Mouse (Mus musculus) neural tube, embryonic 14.5 days (tissue): ENCODE data around the gene Acbd6. TPM values are rescaled to one million over a fixed set of nuclear protein-coding genes. Genes with fewer than 3 reads are reported as not detected.

Experiments
- ATAC-seq: fragments of 200-750 bp; cut with Nextera tagmentation; 2 replicates; pipeline ENCODE4 v1.8.0; 2017; ENCODE audit warnings: low read depth, mild to moderate bottlenecking, moderate TSS enrichment, moderate library complexity
- H3K27ac ChIP-seq: fragments of 300-500 bp; sonication (generic); 2 replicates; pipeline ENCODE4 v1.5.1; 2014; ENCODE audit warnings: low read depth, mild to moderate bottlenecking, control low read depth, low read length, moderate library complexity, mixed read lengths
- H3K27me3 ChIP-seq: fragments of 300-500 bp; sonication (generic); 2 replicates; pipeline ENCODE4 v1.6.1; 2014; ENCODE audit warnings: low read length; ENCODE audit not compliant: control insufficient read depth, insufficient read depth
- H3K36me3 ChIP-seq: fragments of 300-500 bp; sonication (generic); 2 replicates; pipeline ENCODE4 v1.6.1; 2014; ENCODE audit warnings: low read length, mixed read lengths; ENCODE audit not compliant: control insufficient read depth, insufficient read depth
- H3K4me1 ChIP-seq: fragments of 300-500 bp; sonication (generic); 2 replicates; pipeline ENCODE4 v1.6.1; 2014; ENCODE audit warnings: low read length; ENCODE audit not compliant: control insufficient read depth, insufficient read depth
- H3K4me2 ChIP-seq: fragments of 300-500 bp; sonication (generic); 2 replicates; pipeline ENCODE4 v1.6.1; 2014; ENCODE audit warnings: mild to moderate bottlenecking, low read depth, low read length, control low read depth
- H3K4me3 ChIP-seq: fragments of 300-500 bp; sonication (generic); 2 replicates; pipeline ENCODE4 v1.5.1; 2014; ENCODE audit warnings: low read depth, low read length, control low read depth, mixed read lengths
- H3K9ac ChIP-seq: fragments of 300-500 bp; sonication (generic); replicated peaks from 2 replicates; pipeline ENCODE4 v1.6.1; 2014; ENCODE audit warnings: low read depth, mild to moderate bottlenecking, control low read depth, low read length, mixed read lengths
- H3K9me3 ChIP-seq: fragments of 300-500 bp; sonication (generic); 2 replicates; pipeline ENCODE4 v1.6.1; 2016; ENCODE audit warnings: low read length; ENCODE audit not compliant: control insufficient read depth
- WGBS: fragments of 180-500 bp; shearing (Covaris S2); extraction: QIAGEN DNeasy Blood & Tissue Kit; methylation state at CpG from one replicate; pipeline ENCODE4 v1.1.7; 2014; 5-methylcytosine and 5-hydroxymethylcytosine counted together
- polyA plus RNA-seq: library from polyadenylated mRNA; unstranded; fragments of >200 nt; fragmentation: Nextera tagmentation; extraction: Ambion mirVana; gene quantifications from 2 replicates; pipeline ENCODE4 v1.2.1, GENCODE M21; 2014

Gene Acbd6
- polyA plus RNA-seq, 1 experiment from 2014 or later: 108 TPM

- no peak overlapping the region for H3K4me2 ChIP-seq
- WGBS: 47% methylated on average over 5 of the region's 5 CpGs
- no peaks in the 10 kb centered on the region for H3K9me3 ChIP-seq
- no peak overlapping the region for H3K27ac ChIP-seq
- no peaks in the 10 kb centered on the region for H3K36me3 ChIP-seq
- H3K4me1 ChIP-seq: no peaks in the 10 kb centered on the region
- no peak for ATAC-seq
- no peak overlapping the region for H3K4me3 ChIP-seq
- H3K27me3 ChIP-seq: peaks cover 13% of the 10 kb centered on the region; the same call in 1 of the 2 replicates
- H3K9ac ChIP-seq: no peak overlapping the region
Observed at GRCm38 (mm10) chr1:155720006-155720405, 162.1 kb downstream of the Acbd6 start.

DNA sequence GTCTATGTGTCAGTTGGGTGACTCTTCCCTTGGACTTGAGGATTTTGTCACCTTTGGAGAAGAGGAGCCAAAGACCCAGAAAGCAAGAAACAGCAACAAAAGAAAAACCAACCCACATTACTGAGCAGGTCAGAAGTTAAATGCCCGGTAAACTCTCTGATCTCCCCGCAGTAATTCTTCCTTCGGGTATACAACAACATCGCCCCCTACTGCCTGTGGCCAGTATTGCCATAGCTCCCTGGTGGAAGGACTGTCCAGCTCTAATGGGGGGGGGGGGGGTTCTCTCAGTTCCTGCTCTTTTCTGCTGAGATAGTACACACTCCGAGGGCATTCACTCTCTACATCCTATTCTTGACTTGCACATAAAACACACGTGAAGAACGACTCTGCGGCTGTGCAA is 163.5 kb downstream of the Acbd6 start:
- 22% methylated on average over 8 of the region's 8 CpGs for WGBS
- ATAC-seq: 0 out of 2 replicates have a peak, but pooled peaks have one; percentile 19
- H3K27me3 ChIP-seq: peaks cover 13% of the 10 kb centered on the region; the same call in 1 of the 2 replicates

GRCm38 (mm10) chr1:155722185-155722584 is 164.3 kb downstream of the Acbd6 start:
- Histone ChIP-seq H3K4me2 (peak overlapping the region; percentile 31; the same call in 1 of the 2 replicates), H3K9ac (no peak overlapping the region), H3K36me3 (no peaks in the 10 kb centered on the region), H3K4me1 (no peaks in the 10 kb centered on the region), H3K9me3 (no peaks in the 10 kb centered on the region), H3K27me3 (peaks cover 13% of the 10 kb centered on the region), H3K4me3 (no peak overlapping the region), H3K27ac (no peak overlapping the region)
- ATAC-seq: peak; percentile 39; the same call in 1 of the 2 replicates
- WGBS: under 1% methylated on average over 13 of the region's 13 CpGs

More for the DNA sequence above, 163.5 kb downstream of the Acbd6 start:
- H3K9ac ChIP-seq: no peak overlapping the region
- no peak overlapping the region for H3K4me3 ChIP-seq
- no peak overlapping the region for H3K4me2 ChIP-seq
- no peaks in the 10 kb centered on the region for H3K4me1 ChIP-seq
- H3K9me3 ChIP-seq: no peaks in the 10 kb centered on the region
- no peak overlapping the region for H3K27ac ChIP-seq
- no peaks in the 10 kb centered on the region for H3K36me3 ChIP-seq

- no peak overlapping the region for H3K27ac ChIP-seq
- H3K4me1 ChIP-seq: no peaks in the 10 kb centered on the region
- no peak overlapping the region for H3K4me3 ChIP-seq
- H3K9ac ChIP-seq: no peak overlapping the region
- no peaks in the 10 kb centered on the region for H3K36me3 ChIP-seq
- 88% methylated on average over 3 of the region's 3 CpGs for WGBS
- H3K4me2 ChIP-seq: no peak overlapping the region
- peaks cover 27% of the 10 kb centered on the region for H3K27me3 ChIP-seq
- ATAC-seq: no peak
- no peaks in the 10 kb centered on the region for H3K9me3 ChIP-seq
Observed at GRCm38 (mm10) chr1:155724301-155724700, 166.4 kb downstream of the Acbd6 start.

GRCm38 (mm10) chr1:155725876-155726275 is 168.0 kb downstream of the Acbd6 start:
- no peak overlapping the region for H3K4me2 ChIP-seq
- H3K36me3 ChIP-seq: no peaks in the 10 kb centered on the region
- no peak overlapping the region for H3K27ac ChIP-seq
- H3K9ac ChIP-seq: no peak overlapping the region
- ATAC-seq: no peak
- no peak overlapping the region for H3K4me3 ChIP-seq
- WGBS: 40% methylated on average over 2 of the region's 2 CpGs
- H3K27me3 ChIP-seq: peaks cover 43% of the 10 kb centered on the region
- H3K9me3 ChIP-seq: no peaks in the 10 kb centered on the region
- H3K4me1 ChIP-seq: no peaks in the 10 kb centered on the region

DNA sequence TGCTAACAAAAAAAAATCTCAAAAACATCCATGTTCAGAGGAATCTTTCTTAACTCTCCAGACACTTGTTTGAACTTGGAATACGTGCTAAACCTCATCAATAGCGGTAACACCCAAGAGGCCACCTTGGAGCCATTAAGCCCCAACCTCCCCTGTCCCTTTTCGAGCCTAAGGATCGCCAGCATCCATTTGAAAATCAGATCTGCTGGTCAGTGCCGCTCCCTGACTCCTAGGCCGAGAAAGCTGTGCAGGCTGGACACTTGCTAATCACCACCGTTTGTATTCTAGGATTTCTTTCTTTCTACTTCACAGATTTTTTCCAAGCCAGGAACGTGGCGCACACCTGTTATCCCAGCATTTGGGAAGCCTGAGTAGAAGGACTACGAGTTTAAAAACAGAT is 169.9 kb downstream of the Acbd6 start:
- no peak overlapping the region for H3K9ac ChIP-seq
- no peak overlapping the region for H3K4me3 ChIP-seq
- H3K4me2 ChIP-seq: no peak overlapping the region
- 21% methylated on average over 10 of the region's 10 CpGs for WGBS
- H3K9me3 ChIP-seq: no peaks in the 10 kb centered on the region
- H3K27ac ChIP-seq: no peak overlapping the region
- no peak for ATAC-seq
- H3K36me3 ChIP-seq: no peaks in the 10 kb centered on the region
- H3K4me1 ChIP-seq: no peaks in the 10 kb centered on the region
- H3K27me3 ChIP-seq: peaks cover 57% of the 10 kb centered on the region

- Histone ChIP-seq H3K27me3 (peaks cover 62% of the 10 kb centered on the region), H3K4me1 (no peaks in the 10 kb centered on the region), H3K9me3 (no peaks in the 10 kb centered on the region), H3K9ac (no peak overlapping the region), H3K4me2 (peak overlapping the region; percentile 1; the same call in 1 of the 2 replicates), H3K36me3 (no peaks in the 10 kb centered on the region), H3K27ac (no peak overlapping the region), H3K4me3 (no peak overlapping the region)
- ATAC-seq: peak; percentile 50; the same call in 1 of the 2 replicates
- whole genome bisulfite sequencing: under 1% methylated on average over 23 of the region's 23 CpGs
Observed at GRCm38 (mm10) chr1:155729113-155729795, 171.3 kb downstream of the Acbd6 start.

DNA sequence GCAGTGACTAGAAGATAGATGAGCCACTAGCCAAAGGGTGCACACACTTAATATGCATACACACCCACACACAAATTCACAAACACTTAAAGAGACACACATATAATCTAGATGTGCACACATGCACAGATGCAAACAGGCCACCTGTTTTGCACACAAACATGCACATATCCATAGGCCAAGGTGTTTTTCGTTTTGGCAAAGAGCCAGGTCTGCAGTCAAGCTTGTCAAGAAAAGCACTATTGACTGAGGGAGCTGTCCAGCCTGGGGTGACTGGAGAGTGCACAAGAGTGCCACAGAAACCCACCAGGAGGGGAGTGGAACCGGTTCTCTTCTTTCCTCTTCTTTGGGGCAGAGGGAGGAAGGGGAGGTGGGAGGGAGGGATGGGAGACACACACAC is 173.2 kb downstream of the Acbd6 start:
- H3K9me3 ChIP-seq: no peaks in the 10 kb centered on the region
- ATAC-seq: no peak
- peaks cover 69% of the 10 kb centered on the region for H3K27me3 ChIP-seq
- no peak overlapping the region for H3K9ac ChIP-seq
- no peak overlapping the region for H3K27ac ChIP-seq
- no peak overlapping the region for H3K4me3 ChIP-seq
- no peaks in the 10 kb centered on the region for H3K36me3 ChIP-seq
- no peak overlapping the region for H3K4me2 ChIP-seq
- H3K4me1 ChIP-seq: no peaks in the 10 kb centered on the region
- 0% methylated on average over 2 of the region's 2 CpGs for WGBS

DNA sequence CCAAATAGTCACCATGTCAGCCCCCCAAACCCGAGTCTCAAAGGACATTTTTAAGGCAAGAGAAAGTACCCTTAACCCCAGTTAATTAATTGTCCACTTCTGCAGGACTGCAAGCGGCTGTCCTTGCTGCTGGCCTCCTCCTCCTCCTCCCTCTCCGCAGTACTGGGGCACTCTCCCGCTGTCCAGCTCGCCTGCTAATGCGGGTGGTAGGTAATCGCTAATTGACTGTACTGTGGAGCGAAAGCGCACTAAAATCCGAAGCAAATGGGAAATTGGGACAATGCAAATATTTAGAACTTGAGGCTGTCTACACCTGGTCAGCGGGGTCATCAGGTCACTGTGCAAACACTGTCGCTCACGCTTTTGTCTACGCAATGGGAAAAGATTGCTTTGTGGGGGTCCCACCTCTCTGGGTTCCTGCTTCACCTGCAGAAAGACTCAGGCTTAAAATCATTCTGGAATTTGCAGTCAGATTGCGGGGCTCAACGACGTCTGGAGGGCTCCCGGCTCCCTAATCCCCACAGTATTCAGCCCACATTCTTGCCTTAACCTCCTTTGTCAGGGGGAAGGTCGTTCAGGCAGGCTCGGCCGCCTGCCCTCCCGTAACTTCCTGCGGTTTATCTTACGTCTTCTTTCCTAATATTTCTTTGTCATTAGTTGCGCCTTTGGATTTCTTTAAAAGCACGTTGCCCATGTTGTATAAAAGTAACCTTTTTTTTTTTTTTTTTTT is 178.3 kb downstream of the Acbd6 start:
- Histone ChIP-seq H3K4me3 (no peak overlapping the region), H3K4me1 (no peaks in the 10 kb centered on the region), H3K9ac (no peak overlapping the region), H3K9me3 (no peaks in the 10 kb centered on the region), H3K36me3 (no peaks in the 10 kb centered on the region), H3K27me3 (peaks cover 61% of the 10 kb centered on the region), H3K4me2 (no peak overlapping the region), H3K27ac (no peak overlapping the region)
- WGBS: 1% methylated on average over 26 of the region's 26 CpGs
- ATAC-seq: no peak
